Mouse (Mus musculus) cortical plate, adult 2 months (tissue): ENCODE measurements at regions not wholly inside any gene's neighbourhood (a gene's known extent, or its start where the extent isn't known, plus 50 kb on each side); places are given as distances from the start of the nearest gene placed in this dataset.
"Not testable (repeated sequence)": the region's sequence is repeated elsewhere in the genome, so short reads cannot be mapped to it uniquely, and the experiment has no call there.

Experiments
- H3K27ac ChIP-seq: fragments of 200-500 bp; 2 replicates; pipeline ENCODE4 v1.5.1; 2012; ENCODE audit warnings: low read length, control low read depth, inconsistent platforms; ENCODE audit not compliant: insufficient read depth
- H3K4me1 ChIP-seq: fragments of 200-500 bp; 2 replicates; pipeline ENCODE4 v1.6.1; 2011; ENCODE audit warnings: low read length; ENCODE audit not compliant: control insufficient read depth, insufficient read depth
- H3K4me3 ChIP-seq: fragments of 200-500 bp; 2 replicates; pipeline ENCODE4 v1.5.1; 2011; ENCODE audit warnings: mild to moderate bottlenecking, low read length, control low read depth; ENCODE audit not compliant: insufficient read depth
- CTCF ChIP-seq: fragments of 200-500 bp; IDR thresholded peaks from 2 replicates; pipeline ENCODE4 v1.5.1; 2011; ENCODE audit warnings: mild to moderate bottlenecking, control low read depth, low read length; ENCODE audit not compliant: insufficient read depth; ENCODE audit errors: extremely low read depth
- POLR2A ChIP-seq: fragments of 200-500 bp; IDR thresholded peaks from 2 replicates; pipeline ENCODE4 v1.6.1; 2011; ENCODE audit warnings: mild to moderate bottlenecking, low read length, control low read depth; ENCODE audit not compliant: insufficient read depth; ENCODE audit errors: extremely low read depth

- Histone ChIP-seq H3K4me3 (no peak overlapping the region), H3K27ac (no peak overlapping the region), H3K4me1 (no peaks in the 10 kb centered on the region)
- TF ChIP-seq POLR2A = no peak
- TF ChIP-seq CTCF = no peak
Measured at GRCm38 (mm10) chr14:12966441-12966840, 143.6 kb upstream of the Cadps start.

- not testable (repeated sequence) for H3K4me3 ChIP-seq, H3K4me1 ChIP-seq, H3K27ac ChIP-seq
Measured at GRCm38 (mm10) chr14:12957896-12958295, 135.0 kb upstream of the Cadps start.

- Histone ChIP-seq H3K27ac (no peak overlapping the region), H3K4me3 (no peak overlapping the region), H3K4me1 (no peaks in the 10 kb centered on the region)
- no peak for TF ChIP-seq POLR2A
Measured at GRCm38 (mm10) chr14:12950922-12951321, 128.0 kb upstream of the Cadps start.

- TF ChIP-seq POLR2A (no peak), CTCF (no peak)
- Histone ChIP-seq H3K4me3 (no peak overlapping the region), H3K4me1 (no peaks in the 10 kb centered on the region), H3K27ac (no peak overlapping the region)
Measured at GRCm38 (mm10) chr14:12938638-12939293, 115.9 kb upstream of the Cadps start.

- peaks cover 2% of the 10 kb centered on the region; the same call in 1 of the 2 replicates for H3K4me1 ChIP-seq
- no peak overlapping the region for H3K27ac ChIP-seq
- H3K4me3 ChIP-seq = no peak overlapping the region
- TF ChIP-seq POLR2A (no peak), CTCF (no peak)
Measured at GRCm38 (mm10) chr14:12936343-12936742, 113.5 kb upstream of the Cadps start.

GRCm38 (mm10) chr14:12931668-12932384, 108.9 kb upstream of the Cadps start:
- Histone ChIP-seq H3K27ac (no peak overlapping the region), H3K4me3 (no peak overlapping the region), H3K4me1 (peaks cover 2% of the 10 kb centered on the region; the same call in 1 of the 2 replicates)
- TF ChIP-seq CTCF (no peak), POLR2A (no peak)

- Histone ChIP-seq H3K4me1 (no peaks in the 10 kb centered on the region; the same call in 1 of the 2 replicates), H3K27ac (no peak overlapping the region), H3K4me3 (no peak overlapping the region)
- TF ChIP-seq POLR2A = no peak
- no peak for TF ChIP-seq CTCF
Measured at GRCm38 (mm10) chr14:12923617-12924016, 100.7 kb upstream of the Cadps start.

GRCm38 (mm10) chr14:12915431-12915830, 92.6 kb upstream of the Cadps start:
- H3K4me1 ChIP-seq = no peaks in the 10 kb centered on the region
- H3K27ac ChIP-seq = no peak overlapping the region
- H3K4me3 ChIP-seq = no peak overlapping the region
- no peak for TF ChIP-seq POLR2A
- TF ChIP-seq CTCF = no peak

- H3K4me1 ChIP-seq = no peaks in the 10 kb centered on the region
- H3K27ac ChIP-seq = no peak overlapping the region
- H3K4me3 ChIP-seq = no peak overlapping the region
- TF ChIP-seq POLR2A (no peak), CTCF (no peak)
Measured at GRCm38 (mm10) chr14:12913956-12914355, 91.1 kb upstream of the Cadps start.

- TF ChIP-seq POLR2A (no peak), CTCF (no peak)
- Histone ChIP-seq H3K27ac (no peak overlapping the region), H3K4me3 (no peak overlapping the region), H3K4me1 (no peaks in the 10 kb centered on the region)
Measured at GRCm38 (mm10) chr14:12913421-12913820, 90.5 kb upstream of the Cadps start.
